In the genomic region with DNA sequence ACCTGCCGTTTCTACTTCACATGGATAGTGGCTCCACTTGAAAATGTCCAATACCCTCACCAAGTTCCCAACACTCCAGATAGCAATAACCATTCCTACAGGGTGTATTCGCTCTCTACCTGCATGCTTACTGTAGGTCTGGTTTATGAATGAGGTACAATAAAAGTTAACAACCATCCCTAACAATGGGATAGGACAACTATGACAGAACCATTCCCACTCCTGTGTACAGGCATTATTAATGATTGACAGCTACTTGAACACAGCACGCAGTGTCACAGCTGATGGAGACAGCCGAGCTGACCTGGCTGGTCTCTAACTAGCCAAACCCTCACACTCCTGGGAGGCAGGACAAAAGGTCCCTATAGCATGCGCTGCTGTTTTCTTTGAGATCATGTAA, we compare ENCODE assay signal across 27 mouse cellular contexts. TPM values are rescaled to one million over a fixed set of nuclear protein-coding genes. Genes with fewer than 3 reads are reported as not detected.
"Had no signal": no experiment of that assay in that cellular context is flagged by ENCODE, and none has a peak within 500 bp of the region (broad histone marks: within the 10 kb centered on the region; RNA-seq: fewer than 3 reads in every experiment).

No protein-coding gene starts in this region.

- H3K27me3 ChIP-seq: embryonic facial prominence, embryonic 12.5 days; embryonic facial prominence, embryonic 15.5 days; forebrain, embryonic 12.5 days; forebrain, embryonic 13.5 days; forebrain, embryonic 15.5 days had no signal

- H3K27ac ChIP-seq: embryonic facial prominence, embryonic 10.5 days; embryonic facial prominence, embryonic 12.5 days; embryonic facial prominence, embryonic 13.5 days; embryonic facial prominence, embryonic 15.5 days; forebrain, embryonic 10.5 days; forebrain, embryonic 12.5 days; forebrain, embryonic 13.5 days; forebrain, embryonic 15.5 days; gastrocnemius, adult 2 months; heart, adult 2 months had no signal

- H3K9me3 ChIP-seq: embryonic facial prominence, embryonic 10.5 days; embryonic facial prominence, embryonic 12.5 days; embryonic facial prominence, embryonic 13.5 days; embryonic facial prominence, embryonic 15.5 days; forebrain, embryonic 10.5 days; forebrain, embryonic 12.5 days; forebrain, embryonic 13.5 days; forebrain, embryonic 15.5 days had no signal

- H3K4me3 ChIP-seq: embryonic facial prominence, embryonic 10.5 days; embryonic facial prominence, embryonic 12.5 days; embryonic facial prominence, embryonic 13.5 days; embryonic facial prominence, embryonic 15.5 days; erythroblast, embryonic 14.5 days; forebrain, embryonic 10.5 days; forebrain, embryonic 12.5 days; forebrain, embryonic 13.5 days; forebrain, embryonic 15.5 days; gastrocnemius, adult 2 months; heart, adult 2 months had no signal

- ATAC-seq: forebrain, embryonic 13.5 days; forebrain, embryonic 14.5 days; forebrain, embryonic 15.5 days; forebrain, embryonic 16.5 days; forebrain, postnatal 0 days had no signal

- DNase-seq: cerebellum, adult 2 months; cerebellum, adult 8-10 months; cerebellum, adult 9-10 months; cerebellum, adult 9-11 months; cerebellum, postnatal 10 days; cerebellum, postnatal 14 days; cerebellum, postnatal 25 days; cerebellum, postnatal 36 days; embryo, embryonic 11 days; forebrain, postnatal 0 days; gastrocnemius, adult 2 months; gastrocnemius, postnatal 10 days; gastrocnemius, postnatal 25 days; gastrocnemius, postnatal 36 days; heart, adult 18-20 months; heart, adult 2 months had no signal

- H3K4me1 ChIP-seq: embryonic facial prominence, embryonic 12.5 days; forebrain, embryonic 10.5 days; forebrain, embryonic 13.5 days had no signal

- H3K4me2 ChIP-seq: embryonic facial prominence, embryonic 12.5 days; embryonic facial prominence, embryonic 13.5 days; embryonic facial prominence, embryonic 15.5 days; forebrain, embryonic 12.5 days; forebrain, embryonic 13.5 days; forebrain, embryonic 15.5 days had no signal

- H3K36me3 ChIP-seq: embryonic facial prominence, embryonic 10.5 days; embryonic facial prominence, embryonic 12.5 days; embryonic facial prominence, embryonic 13.5 days; embryonic facial prominence, embryonic 15.5 days; forebrain, embryonic 10.5 days; forebrain, embryonic 12.5 days; forebrain, embryonic 15.5 days had no signal

- H3K9ac ChIP-seq: embryonic facial prominence, embryonic 12.5 days; embryonic facial prominence, embryonic 13.5 days; embryonic facial prominence, embryonic 15.5 days; forebrain, embryonic 12.5 days; forebrain, embryonic 13.5 days; forebrain, embryonic 15.5 days; forebrain, postnatal 0 days had no signal

RNA-seq across cellular contexts. Expression of a gene that starts 4.6 kb away (rescaled TPM):
- polyA plus RNA-seq: erythroblast, embryonic 14.5 days had no signal
